Mouse (Mus musculus) heart, embryonic 10.5 days (tissue): ENCODE results near the gene Slc38a3. TPM values are rescaled to one million over a fixed set of nuclear protein-coding genes. Genes with fewer than 3 reads are reported as not detected.

Experiments used
- DNase-seq: peaks from one replicate; pipeline ENCODE4 v3.0.0-alpha.2; 2017; ENCODE audit warnings: low spot score
- H3K27ac ChIP-seq: fragments of 300-500 bp; sonication (generic); 2 replicates; pipeline ENCODE4 v1.5.1; 2016; ENCODE audit warnings: mild to moderate bottlenecking
- H3K27me3 ChIP-seq: fragments of 300-500 bp; sonication (generic); 2 replicates; pipeline ENCODE4 v1.6.1; 2016; ENCODE audit warnings: mild to moderate bottlenecking; ENCODE audit not compliant: poor library complexity, insufficient read depth, severe bottlenecking
- H3K36me3 ChIP-seq: fragments of 300-500 bp; sonication (generic); 2 replicates; pipeline ENCODE4 v1.6.1; 2016; ENCODE audit warnings: mild to moderate bottlenecking, moderate library complexity
- H3K4me1 ChIP-seq: fragments of 300-500 bp; sonication (generic); 2 replicates; pipeline ENCODE4 v1.6.1; 2016; ENCODE audit warnings: mild to moderate bottlenecking
- H3K4me3 ChIP-seq: fragments of 300-500 bp; sonication (generic); 2 replicates; pipeline ENCODE4 v1.5.1; 2016; ENCODE audit warnings: mild to moderate bottlenecking, moderate library complexity
- H3K9me3 ChIP-seq: fragments of 300-500 bp; sonication (generic); 2 replicates; pipeline ENCODE4 v1.6.1; 2016; ENCODE audit warnings: mild to moderate bottlenecking, moderate library complexity
- WGBS: fragments of 180-500 bp; shearing (Covaris S2); methylation state at CpG from one replicate; pipeline ENCODE4 v1.1.7; 2016; 5-methylcytosine and 5-hydroxymethylcytosine counted together
- polyA plus RNA-seq: library from polyadenylated mRNA; unstranded; fragments of >200 nt; fragmentation: Nextera tagmentation; extraction: Ambion mirVana; gene quantifications from 2 replicates; pipeline ENCODE4 v1.2.1, GENCODE M21; 2016

Slc38a3 gene
- 4.2 and 4.5 TPM in 2 replicates for polyA plus RNA-seq

GRCm38 (mm10) chr9:107669480-107669945, at the start of gene Slc38a3:
Gene Slc38a3 (minus strand): TSS chr9:107669530.
- peaks cover 53% of the 10 kb centered on the region for H3K4me1 ChIP-seq
- H3K9me3 ChIP-seq, result no peaks in the 10 kb centered on the region
- WGBS, result 84% methylated on average over 9 of the region's 9 CpGs
- H3K27me3 ChIP-seq, result peaks cover 47% of the 10 kb centered on the region
- 0 out of 2 replicates have a peak within 1 kb of the TSS, but pooled peaks have one; percentile 8 for H3K4me3 ChIP-seq
- DNase-seq, result no peak
- peak within 1 kb of the TSS; percentile 80 for H3K27ac ChIP-seq
- H3K36me3 ChIP-seq, result no peaks in the 10 kb centered on the region

- Histone ChIP-seq H3K27ac (0 out of 2 replicates have a peak overlapping the region, but pooled peaks have one; percentile 2), H3K9me3 (no peaks in the 10 kb centered on the region), H3K36me3 (no peaks in the 10 kb centered on the region), H3K4me3 (no peak overlapping the region), H3K4me1 (peaks cover 39% of the 10 kb centered on the region), H3K27me3 (peaks cover 23% of the 10 kb centered on the region)
- DNase-seq, result no peak
- 40% methylated on average over 6 of the region's 6 CpGs for WGBS
Measured at GRCm38 (mm10) chr9:107716951-107717350, 47.6 kb upstream of the Slc38a3 start.

DNA sequence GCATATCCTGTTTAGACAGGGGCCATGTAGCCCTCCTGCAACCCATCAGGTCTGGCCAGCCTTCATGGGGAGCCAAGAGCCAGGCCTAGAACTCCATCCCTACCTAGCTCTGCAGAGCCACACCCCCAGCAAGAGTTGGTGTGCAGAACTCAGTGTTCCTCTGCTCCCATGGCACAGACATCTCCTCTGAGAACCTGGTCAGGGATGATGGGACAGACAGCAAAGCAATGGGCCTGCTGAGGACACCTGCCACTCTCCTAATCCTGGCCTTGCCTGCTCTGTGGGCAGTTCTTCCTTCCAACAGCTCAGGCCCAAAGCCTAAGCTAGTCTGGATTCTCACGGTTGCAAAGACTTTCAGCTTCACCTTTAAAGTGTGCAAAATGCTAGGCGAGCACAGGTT, 46.3 kb upstream of the Slc38a3 start:
- H3K27ac ChIP-seq, result no peak overlapping the region
- no peaks in the 10 kb centered on the region for H3K9me3 ChIP-seq
- WGBS, result 70% methylated on average over 2 of the region's 2 CpGs
- peaks cover 40% of the 10 kb centered on the region for H3K4me1 ChIP-seq
- H3K4me3 ChIP-seq, result no peak overlapping the region
- H3K27me3 ChIP-seq, result peaks cover 29% of the 10 kb centered on the region
- no peaks in the 10 kb centered on the region for H3K36me3 ChIP-seq
- DNase-seq, result no peak

GRCm38 (mm10) chr9:107714221-107714952, 45.1 kb upstream of the Slc38a3 start:
- H3K4me3 ChIP-seq, result peak overlapping the region; percentile 34
- H3K27me3 ChIP-seq, result peaks cover 39% of the 10 kb centered on the region
- peaks cover 52% of the 10 kb centered on the region for H3K4me1 ChIP-seq
- 14% methylated on average over 12 of the region's 12 CpGs for WGBS
- peak overlapping the region; percentile 79 for H3K27ac ChIP-seq
- DNase-seq, result no peak
- no peaks in the 10 kb centered on the region for H3K36me3 ChIP-seq
- no peaks in the 10 kb centered on the region for H3K9me3 ChIP-seq

DNA sequence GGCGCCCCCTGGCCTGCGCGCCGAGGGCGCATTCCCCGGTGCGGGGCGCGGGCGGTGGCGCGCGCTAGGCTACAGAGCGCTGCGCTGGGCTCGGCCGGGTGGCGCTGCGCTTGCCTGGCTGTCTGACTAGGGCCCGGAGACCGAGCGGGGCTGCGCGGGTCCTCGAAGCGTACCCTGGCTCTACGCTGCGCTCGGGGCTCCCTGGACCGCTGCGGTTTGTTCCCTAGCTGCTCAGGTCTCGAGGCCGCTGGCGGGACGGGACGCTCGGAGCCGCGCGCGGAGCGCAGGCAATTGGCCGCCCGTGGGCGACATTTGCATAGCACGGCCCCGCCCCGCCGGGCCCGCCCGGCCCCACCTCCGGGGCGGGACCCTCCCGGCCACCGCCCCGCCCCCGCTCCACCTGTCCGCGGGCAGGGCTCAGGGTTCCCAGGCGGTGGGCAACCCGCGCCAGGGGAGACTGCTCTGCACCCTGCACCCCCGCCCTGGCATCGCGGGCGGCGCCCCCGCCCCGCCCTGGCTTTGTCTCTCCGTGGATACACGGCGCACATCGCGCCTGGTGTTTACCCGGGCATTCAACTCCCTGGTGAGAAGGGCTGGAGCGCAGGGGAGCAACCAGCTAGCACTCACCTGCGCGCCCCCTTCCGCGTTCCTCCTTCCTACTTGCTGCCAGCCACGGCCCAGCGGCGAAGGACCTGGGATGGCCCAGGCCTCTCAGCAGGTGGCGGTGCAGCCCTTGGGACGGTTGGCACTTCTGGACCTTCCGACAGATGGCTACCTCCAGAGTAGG, 40.6 kb upstream of the Slc38a3 start, which contains the start of gene Sema3f:
Gene Sema3f (minus strand): TSS at position 779 of the 787 bp plus-strand sequence.
- peak; percentile 91 for DNase-seq
- H3K9me3 ChIP-seq, result no peaks in the 10 kb centered on the region

GRCm38 (mm10) chr9:107709096-107709696, 39.9 kb upstream of the Slc38a3 start:
- peaks cover 66% of the 10 kb centered on the region for H3K27me3 ChIP-seq

More for the DNA sequence above, 40.6 kb upstream of the Slc38a3 start, which contains the start of gene Sema3f:
- H3K4me3 ChIP-seq, result peak within 1 kb of the TSS; percentile 76
- 2% methylated on average over 84 of the region's 86 CpGs for WGBS
- peaks cover 5% of the 10 kb centered on the region; the same call in 1 of the 2 replicates for H3K36me3 ChIP-seq
- H3K4me1 ChIP-seq, result peaks cover 73% of the 10 kb centered on the region
- peaks cover 70% of the 10 kb centered on the region for H3K27me3 ChIP-seq
- H3K27ac ChIP-seq, result peak within 1 kb of the TSS; percentile 89

DNA sequence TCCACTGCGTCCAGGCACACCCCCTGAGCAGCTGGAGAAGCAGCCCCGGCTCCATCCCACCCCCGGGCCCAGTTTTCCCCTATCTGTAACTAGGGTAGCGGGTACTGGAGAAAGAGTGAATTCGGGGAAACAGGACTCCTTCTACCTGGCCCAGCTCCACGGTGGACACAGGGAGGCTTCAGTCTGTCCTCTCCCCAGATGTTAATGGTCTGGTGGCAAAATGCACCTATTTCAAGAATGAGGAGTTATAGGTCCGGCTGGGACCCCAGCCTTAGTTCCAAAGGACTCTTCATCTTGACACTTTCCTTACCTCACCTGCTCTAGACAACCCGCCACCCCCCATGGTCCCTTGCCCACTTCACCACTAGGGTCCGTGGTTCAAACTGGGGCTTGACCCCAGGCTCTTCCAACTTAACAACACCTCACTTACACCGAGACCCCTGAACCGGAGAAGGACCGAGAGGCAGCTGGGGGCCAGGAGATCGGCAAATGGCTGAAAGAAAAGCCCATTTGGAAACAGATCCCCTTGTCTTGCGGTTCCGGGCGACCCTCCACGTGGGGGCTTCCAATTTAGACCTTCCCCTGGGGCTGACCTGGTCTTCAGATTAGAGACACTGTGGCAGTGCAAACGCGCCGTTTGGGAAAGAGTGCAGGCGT, 39.2 kb upstream of the Slc38a3 start:
- Histone ChIP-seq H3K4me1 (peaks cover 73% of the 10 kb centered on the region), H3K9me3 (no peaks in the 10 kb centered on the region), H3K4me3 (peak overlapping the region; percentile 76), H3K27ac (peak overlapping the region; percentile 89), H3K27me3 (peaks cover 69% of the 10 kb centered on the region), H3K36me3 (peaks cover 11% of the 10 kb centered on the region)
- DNase-seq, result no peak
- 3% methylated on average over 21 of the region's 21 CpGs for WGBS

More at GRCm38 (mm10) chr9:107709096-107709696, 39.9 kb upstream of the Slc38a3 start:
- peak overlapping the region; percentile 76 for H3K4me3 ChIP-seq
- no peak for DNase-seq
- peaks cover 73% of the 10 kb centered on the region for H3K4me1 ChIP-seq
- no peaks in the 10 kb centered on the region for H3K9me3 ChIP-seq
- H3K27ac ChIP-seq, result peak overlapping the region; percentile 89
- H3K36me3 ChIP-seq, result peaks cover 7% of the 10 kb centered on the region; the same call in 1 of the 2 replicates
- WGBS, result under 1% methylated on average over 53 of the region's 55 CpGs

DNA sequence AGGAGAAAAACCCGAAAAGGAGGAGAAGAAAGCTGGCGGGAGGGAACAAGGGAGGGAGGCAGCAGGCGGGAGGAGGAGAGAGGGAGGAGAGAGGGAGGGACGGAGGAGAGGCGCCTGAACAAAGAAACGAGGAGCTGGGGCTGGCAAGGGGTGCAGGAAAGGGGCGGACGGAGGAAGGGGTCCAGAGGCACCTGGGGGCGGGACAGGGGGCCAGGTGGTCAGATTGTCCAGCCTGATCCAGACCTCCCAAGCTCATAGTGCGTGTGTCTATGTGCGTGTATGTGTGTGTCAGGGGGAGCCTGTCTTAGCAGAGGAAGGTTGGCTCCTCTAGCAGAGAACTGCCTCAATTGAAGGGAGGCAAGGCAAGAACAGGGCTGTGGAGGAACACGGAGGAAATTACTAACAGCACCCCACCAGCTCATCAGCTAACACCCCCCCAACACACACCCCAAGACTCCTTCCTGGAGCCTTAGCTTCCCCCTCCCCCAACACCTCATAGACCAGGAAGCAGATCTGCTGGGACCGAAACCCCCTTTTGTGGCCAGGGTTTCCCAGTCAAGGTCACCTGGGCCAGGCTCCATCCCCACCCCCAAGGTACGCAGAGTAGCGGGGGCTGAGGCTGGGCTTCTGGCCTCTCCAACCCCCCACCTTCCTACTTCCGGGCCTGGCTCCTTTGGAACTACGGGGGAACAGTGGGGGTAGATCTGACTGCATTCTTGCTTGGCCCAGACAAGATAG, 38.5 kb upstream of the Slc38a3 start:
- no peaks in the 10 kb centered on the region for H3K9me3 ChIP-seq
- peak overlapping the region; percentile 76 for H3K4me3 ChIP-seq
- H3K36me3 ChIP-seq, result peaks cover 11% of the 10 kb centered on the region
- peaks cover 78% of the 10 kb centered on the region for H3K4me1 ChIP-seq
- no peak for DNase-seq
- WGBS, result 2% methylated on average over 17 of the region's 17 CpGs
- peaks cover 69% of the 10 kb centered on the region for H3K27me3 ChIP-seq
- peak overlapping the region; percentile 89 for H3K27ac ChIP-seq

GRCm38 (mm10) chr9:107706781-107707211, 37.5 kb upstream of the Slc38a3 start:
- Histone ChIP-seq H3K9me3 (no peaks in the 10 kb centered on the region), H3K27me3 (peaks cover 66% of the 10 kb centered on the region), H3K4me3 (peak overlapping the region; percentile 76), H3K36me3 (peaks cover 14% of the 10 kb centered on the region), H3K4me1 (peaks cover 89% of the 10 kb centered on the region), H3K27ac (peak overlapping the region; percentile 89)
- WGBS, result 3% methylated on average over 14 of the region's 14 CpGs
- no peak for DNase-seq

- Histone ChIP-seq H3K27ac (peak overlapping the region; percentile 60), H3K4me1 (peaks cover 99% of the 10 kb centered on the region), H3K36me3 (peaks cover 20% of the 10 kb centered on the region), H3K9me3 (no peaks in the 10 kb centered on the region), H3K27me3 (peaks cover 37% of the 10 kb centered on the region), H3K4me3 (no peak overlapping the region)
- DNase-seq, result no peak
- 51% methylated on average over 14 of the region's 14 CpGs for WGBS
Measured at GRCm38 (mm10) chr9:107703337-107704122, 34.2 kb upstream of the Slc38a3 start.

DNA sequence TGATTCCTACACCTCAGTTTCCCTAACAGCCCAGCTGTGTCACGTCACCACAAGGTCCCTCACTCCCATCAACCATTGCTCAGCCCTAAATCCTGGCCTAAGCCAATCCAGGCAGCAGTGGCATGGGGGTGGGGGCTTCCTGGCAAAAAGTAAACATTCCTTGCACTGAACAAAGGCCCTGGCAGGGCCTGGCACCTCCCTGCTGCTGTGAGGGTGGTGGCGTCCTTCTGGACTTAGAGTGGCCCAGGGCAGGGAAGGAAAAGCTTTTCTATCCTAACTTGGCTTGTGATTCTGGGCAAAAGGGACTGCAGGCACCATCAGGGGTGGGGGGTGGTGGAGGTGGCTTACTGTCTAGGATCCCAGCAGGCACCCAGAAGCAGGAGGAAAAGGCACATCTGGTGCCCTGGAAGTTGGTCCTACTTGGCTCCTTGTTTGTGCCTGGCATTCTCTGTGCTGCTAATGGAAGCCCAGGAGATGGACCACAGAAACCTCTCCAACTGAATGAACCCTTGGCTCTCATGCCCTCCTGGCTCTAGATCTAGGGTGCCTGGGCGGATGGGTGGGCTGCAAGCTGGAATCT, 33.4 kb upstream of the Slc38a3 start:
- H3K27ac ChIP-seq, result 0 out of 2 replicates have a peak overlapping the region, but pooled peaks have one; percentile 60

More for the DNA sequence above, 33.4 kb upstream of the Slc38a3 start:
- 74% methylated on average over 3 of the region's 3 CpGs for WGBS
- no peaks in the 10 kb centered on the region for H3K9me3 ChIP-seq
- H3K4me1 ChIP-seq, result peaks cover 99% of the 10 kb centered on the region
- no peak for DNase-seq
- peaks cover 20% of the 10 kb centered on the region for H3K36me3 ChIP-seq
- H3K27me3 ChIP-seq, result peaks cover 29% of the 10 kb centered on the region; the same call in 1 of the 2 replicates
- no peak overlapping the region for H3K4me3 ChIP-seq
